Mouse (Mus musculus) embryonic facial prominence, embryonic 15.5 days (tissue): ENCODE measurements around the gene Ttll6. TPM values are rescaled to one million over a fixed set of nuclear protein-coding genes. Genes with fewer than 3 reads are reported as not detected.
A peak's percentile ranks its signal among the peaks of the same experiment; 100 is the strongest.
"Not testable (repeated sequence)": the region's sequence is repeated elsewhere in the genome, so short reads cannot be mapped to it uniquely, and the experiment has no call there.

Source experiments
- ATAC-seq: fragments of 200-750 bp; cut with Nextera tagmentation; 2 replicates; pipeline ENCODE4 v1.8.0; 2017; ENCODE audit warnings: low read depth, moderate TSS enrichment; ENCODE audit not compliant: insufficient number of reproducible peaks, low FRiP score, low TSS enrichment
- H3K27ac ChIP-seq: fragments of 300-500 bp; sonication (generic); replicated peaks from 2 replicates; pipeline ENCODE4 v1.5.1; 2015; ENCODE audit warnings: mild to moderate bottlenecking, inconsistent platforms
- H3K27me3 ChIP-seq: fragments of 300-500 bp; sonication (generic); 2 replicates; pipeline ENCODE4 v1.6.1; 2015; ENCODE audit warnings: inconsistent platforms
- H3K36me3 ChIP-seq: fragments of 300-500 bp; sonication (generic); 2 replicates; pipeline ENCODE4 v1.6.1; 2015; ENCODE audit warnings: mild to moderate bottlenecking, inconsistent platforms
- H3K4me1 ChIP-seq: fragments of 300-500 bp; sonication (generic); 2 replicates; pipeline ENCODE4 v1.6.1; 2015; ENCODE audit warnings: inconsistent platforms
- H3K4me2 ChIP-seq: fragments of 300-500 bp; sonication (generic); replicated peaks from 2 replicates; pipeline ENCODE4 v1.6.1; 2015; ENCODE audit warnings: mild to moderate bottlenecking, inconsistent platforms
- H3K4me3 ChIP-seq: fragments of 300-500 bp; sonication (generic); replicated peaks from 2 replicates; pipeline ENCODE4 v1.5.1; 2015; ENCODE audit warnings: mild to moderate bottlenecking, inconsistent platforms
- H3K9ac ChIP-seq: fragments of 300-500 bp; sonication (generic); 2 replicates; pipeline ENCODE4 v1.6.1; 2015; ENCODE audit warnings: inconsistent platforms
- H3K9me3 ChIP-seq: fragments of 300-500 bp; sonication (generic); replicated peaks from 2 replicates; pipeline ENCODE4 v1.6.1; 2016; ENCODE audit warnings: inconsistent platforms
- WGBS: fragments of 180-500 bp; shearing (Covaris S2); methylation state at CpG from one replicate; pipeline ENCODE4 v1.1.7; 2015; 5-methylcytosine and 5-hydroxymethylcytosine counted together
- polyA plus RNA-seq: library from polyadenylated mRNA; unstranded; fragments of >200 nt; fragmentation: Nextera tagmentation; extraction: Ambion mirVana; gene quantifications from 2 replicates; pipeline ENCODE4 v1.2.1, GENCODE M21; 2015

The Ttll6 gene
- polyA plus RNA-seq, 1 experiment from 2014 or later = 2.4 TPM

GRCm38 (mm10) chr11:96116925-96117324, 16.7 kb upstream of the Ttll6 start:
- WGBS = 74% methylated on average over 3 of the region's 3 CpGs
- H3K4me1 ChIP-seq, H3K4me3 ChIP-seq, ATAC-seq, H3K9ac ChIP-seq, H3K27me3 ChIP-seq, H3K27ac ChIP-seq, H3K9me3 ChIP-seq, H3K36me3 ChIP-seq, H3K4me2 ChIP-seq: not testable (repeated sequence)

GRCm38 (mm10) chr11:96119401-96119800, 14.2 kb upstream of the Ttll6 start:
- 61% methylated on average over 3 of the region's 3 CpGs for WGBS

GRCm38 (mm10) chr11:96122806-96123205, 10.8 kb upstream of the Ttll6 start:
- 64% methylated on average over 4 of the region's 4 CpGs for WGBS
- not testable (repeated sequence) for H3K9me3 ChIP-seq, ATAC-seq, H3K4me2 ChIP-seq, H3K9ac ChIP-seq, H3K4me3 ChIP-seq, H3K27ac ChIP-seq, H3K36me3 ChIP-seq
- Histone ChIP-seq H3K4me1 (peaks cover 13% of the 10 kb centered on the region), H3K27me3 (peaks cover 43% of the 10 kb centered on the region)

More at GRCm38 (mm10) chr11:96119401-96119800, 14.2 kb upstream of the Ttll6 start:
- Histone ChIP-seq H3K27me3 (peaks cover 22% of the 10 kb centered on the region), H3K9ac (no peak overlapping the region), H3K9me3 (no peaks in the 10 kb centered on the region), H3K36me3 (no peaks in the 10 kb centered on the region), H3K4me3 (no peak overlapping the region), H3K4me2 (no peak overlapping the region), H3K27ac (no peak overlapping the region), H3K4me1 (peaks cover 8% of the 10 kb centered on the region)
- ATAC-seq = no peak

DNA sequence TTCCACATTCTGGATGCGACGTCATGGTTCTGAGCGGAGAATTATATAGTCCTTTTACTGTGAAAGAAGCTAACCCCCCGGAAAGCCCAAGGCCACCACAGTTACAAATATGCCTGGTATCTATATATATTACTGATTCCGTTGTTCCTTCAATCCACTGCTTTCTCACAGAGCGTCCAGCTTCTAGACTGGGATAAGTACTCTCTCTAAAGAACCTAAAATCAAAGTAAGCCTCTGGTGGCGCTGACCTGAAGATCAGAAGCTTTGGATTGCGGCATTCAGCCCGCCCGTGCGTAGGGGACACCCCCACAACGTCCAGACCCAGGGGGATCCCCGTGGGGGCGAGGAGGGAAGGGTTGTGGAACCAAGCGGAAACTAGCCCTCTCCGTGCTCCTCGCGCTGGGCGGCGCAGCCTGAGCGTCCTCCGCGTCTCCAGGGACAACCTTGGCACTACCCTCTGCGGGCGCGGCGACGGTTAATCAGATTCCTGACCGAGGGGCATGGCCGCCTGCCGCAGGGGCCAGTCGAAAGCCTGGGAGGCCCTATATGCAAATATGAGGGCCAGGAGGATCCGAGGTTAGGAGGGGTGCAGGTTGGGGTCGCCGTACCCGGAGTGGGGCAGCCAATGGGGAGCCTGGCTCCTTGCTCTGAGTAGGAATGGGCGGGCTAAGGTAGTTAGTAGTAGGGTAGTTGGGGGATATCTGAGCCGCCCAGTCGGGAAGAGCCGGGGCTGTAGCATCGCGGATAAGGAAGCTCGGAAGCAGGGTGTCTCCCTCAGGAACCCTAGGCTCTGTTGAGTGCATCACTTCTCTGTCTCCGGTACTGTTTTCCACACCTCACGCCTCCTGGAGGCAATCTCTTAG, 9.3 kb upstream of the Ttll6 start:
- 2% methylated on average over 45 of the region's 45 CpGs for WGBS
- no peak overlapping the region for H3K9ac ChIP-seq
- H3K4me2 ChIP-seq = peak overlapping the region; percentile 79
- no peaks in the 10 kb centered on the region for H3K9me3 ChIP-seq
- H3K4me1 ChIP-seq = peaks cover 13% of the 10 kb centered on the region
- peak; percentile 29; the same call in 1 of the 2 replicates for ATAC-seq
- no peaks in the 10 kb centered on the region for H3K36me3 ChIP-seq
- H3K27me3 ChIP-seq = peaks cover 43% of the 10 kb centered on the region
- H3K27ac ChIP-seq = no peak overlapping the region
- peak overlapping the region; percentile 44 for H3K4me3 ChIP-seq

GRCm38 (mm10) chr11:96130606-96131005, 3.0 kb upstream of the Ttll6 start:
- Histone ChIP-seq H3K9me3 (no peaks in the 10 kb centered on the region), H3K36me3 (no peaks in the 10 kb centered on the region), H3K4me3 (no peak overlapping the region), H3K27me3 (peaks cover 22% of the 10 kb centered on the region), H3K9ac (no peak overlapping the region), H3K4me2 (no peak overlapping the region), H3K4me1 (no peaks in the 10 kb centered on the region), H3K27ac (no peak overlapping the region)
- ATAC-seq = no peak
- WGBS = 43% methylated on average over 10 of the region's 10 CpGs

- no peak overlapping the region for H3K4me3 ChIP-seq
- peaks cover 12% of the 10 kb centered on the region; the same call in 1 of the 2 replicates for H3K27me3 ChIP-seq
- no peak for ATAC-seq
- no peaks in the 10 kb centered on the region for H3K4me1 ChIP-seq
- WGBS = 69% methylated on average over 8 of the region's 8 CpGs
- no peak overlapping the region for H3K27ac ChIP-seq
- H3K4me2 ChIP-seq = no peak overlapping the region
- no peaks in the 10 kb centered on the region for H3K9me3 ChIP-seq
- no peak overlapping the region for H3K9ac ChIP-seq
- no peaks in the 10 kb centered on the region for H3K36me3 ChIP-seq
Observed at GRCm38 (mm10) chr11:96135847-96136246, 2.3 kb downstream of the Ttll6 start.

DNA sequence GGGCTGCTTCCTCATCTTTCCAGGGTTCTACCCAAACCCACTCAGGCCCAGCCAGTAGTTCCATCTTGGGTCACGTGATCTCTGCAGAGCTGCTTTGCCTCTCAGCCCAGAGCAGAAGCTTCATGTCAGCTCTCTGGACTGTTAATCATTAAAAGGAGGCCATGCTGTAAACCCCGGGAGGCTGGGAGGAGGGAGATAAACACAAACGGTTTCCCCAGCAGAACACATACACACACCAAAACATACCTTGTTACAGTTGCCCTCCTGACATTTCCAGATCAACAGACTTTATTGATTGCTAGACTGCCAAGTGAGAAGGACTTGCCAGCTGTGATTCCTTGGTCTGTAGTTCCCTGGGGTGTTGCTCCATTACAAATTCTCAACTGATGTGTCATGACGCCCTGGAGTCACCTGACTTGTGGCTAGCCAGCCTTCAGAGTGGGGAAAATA, 7.2 kb downstream of the Ttll6 start:
- no peak overlapping the region for H3K9ac ChIP-seq
- ATAC-seq = no peak
- 30% methylated on average over 4 of the region's 4 CpGs for WGBS

GRCm38 (mm10) chr11:96143766-96144165, 10.2 kb downstream of the Ttll6 start:
- Histone ChIP-seq H3K4me1 (0 out of 2 replicates have a peak, but pooled peaks cover 8% of the 10 kb centered on the region), H3K36me3 (no peaks in the 10 kb centered on the region), H3K4me2 (no peak overlapping the region), H3K9ac (no peak overlapping the region), H3K9me3 (no peaks in the 10 kb centered on the region), H3K27ac (no peak overlapping the region), H3K4me3 (no peak overlapping the region), H3K27me3 (peaks cover 52% of the 10 kb centered on the region)
- WGBS = 48% methylated on average over 4 of the region's 4 CpGs
- ATAC-seq = no peak

More for the DNA sequence above, 7.2 kb downstream of the Ttll6 start:
- H3K4me1 ChIP-seq = 0 out of 2 replicates have a peak, but pooled peaks cover 5% of the 10 kb centered on the region
- H3K36me3 ChIP-seq = no peaks in the 10 kb centered on the region
- no peak overlapping the region for H3K27ac ChIP-seq
- H3K27me3 ChIP-seq = peaks cover 23% of the 10 kb centered on the region
- no peak overlapping the region for H3K4me3 ChIP-seq
- no peaks in the 10 kb centered on the region for H3K9me3 ChIP-seq
- no peak overlapping the region for H3K4me2 ChIP-seq

DNA sequence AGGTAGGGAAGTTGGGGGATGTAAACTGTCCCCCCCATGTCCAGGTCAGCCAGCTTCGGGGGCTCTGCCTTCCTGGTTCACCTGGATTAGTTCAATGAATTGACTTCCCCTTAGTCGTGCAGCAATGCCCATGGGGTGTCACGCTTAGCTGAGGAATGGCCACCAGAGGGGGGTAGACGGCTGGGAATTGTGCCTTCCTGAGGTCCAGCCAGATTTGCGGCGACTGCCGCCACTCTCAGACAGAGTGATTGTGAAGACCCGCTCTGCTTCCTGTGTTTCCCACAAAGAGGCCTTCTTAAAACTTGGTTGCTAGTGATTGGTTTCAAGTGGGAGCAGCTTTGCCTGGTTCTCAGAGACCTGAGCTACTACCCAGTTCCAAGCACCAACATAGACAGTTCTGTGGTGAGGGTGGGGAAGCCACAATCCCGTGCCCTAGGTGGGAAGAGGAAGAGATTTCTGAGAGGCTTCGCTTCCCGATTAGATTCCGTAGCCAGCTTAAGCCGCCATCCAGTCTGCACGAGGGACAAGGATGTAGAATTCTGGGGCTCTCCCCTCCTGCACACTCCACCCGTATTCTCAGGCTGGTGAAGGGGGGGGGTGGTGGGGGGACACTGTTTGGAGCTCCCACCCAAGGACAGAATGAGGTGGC, 12.2 kb downstream of the Ttll6 start:
- ATAC-seq = 0 out of 2 replicates have a peak, but pooled peaks have one; percentile 19
- Histone ChIP-seq H3K36me3 (no peaks in the 10 kb centered on the region), H3K4me1 (0 out of 2 replicates have a peak, but pooled peaks cover 8% of the 10 kb centered on the region), H3K27ac (no peak overlapping the region), H3K9ac (no peak overlapping the region), H3K27me3 (peaks cover 66% of the 10 kb centered on the region), H3K4me3 (no peak overlapping the region), H3K9me3 (no peaks in the 10 kb centered on the region), H3K4me2 (peak overlapping the region; percentile 32)
- WGBS = 2% methylated on average over 15 of the region's 15 CpGs

DNA sequence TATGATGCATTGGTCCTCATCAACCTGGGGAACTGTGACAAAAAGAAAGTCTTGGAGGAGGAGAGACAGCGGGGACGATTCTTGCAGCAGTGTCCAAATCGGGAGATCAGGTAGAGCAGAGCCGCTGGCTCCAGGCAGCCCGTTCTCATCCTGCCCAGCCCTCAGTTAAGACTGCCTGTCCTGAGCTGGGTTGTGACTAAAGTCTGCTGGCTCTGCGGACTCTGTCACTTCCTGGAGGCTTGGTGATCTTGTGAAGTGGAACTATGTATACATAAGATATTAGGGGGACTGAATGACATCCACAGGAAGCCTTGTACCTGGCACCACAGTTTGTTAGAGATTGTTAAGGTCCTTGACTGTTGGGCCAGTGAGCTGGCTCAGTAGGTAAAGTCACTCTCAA, 13.9 kb downstream of the Ttll6 start:
- no peak for ATAC-seq
- 70% methylated on average over 6 of the region's 6 CpGs for WGBS

DNA sequence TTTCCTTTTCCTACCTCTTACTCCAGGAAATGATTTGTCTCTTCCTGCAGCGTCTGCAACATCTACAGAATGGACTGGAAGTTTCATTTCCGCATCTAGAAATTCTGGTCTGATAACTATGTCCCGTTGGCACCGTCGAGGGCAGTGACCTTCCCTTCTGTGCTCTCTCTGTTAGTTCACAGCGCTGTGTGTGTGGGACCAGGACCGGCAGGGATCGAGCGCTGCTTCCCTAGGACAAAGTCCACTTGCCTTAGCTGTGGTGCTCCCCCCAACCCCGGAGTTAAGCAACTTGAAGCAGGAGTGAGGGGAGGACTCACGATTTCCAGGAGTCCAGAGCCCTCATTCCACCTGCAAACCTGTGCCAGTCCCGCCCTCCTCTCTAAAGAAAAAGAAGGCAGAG, 31.2 kb downstream of the Ttll6 start:
- Histone ChIP-seq H3K27me3 (peaks cover 79% of the 10 kb centered on the region), H3K4me1 (no peaks in the 10 kb centered on the region), H3K4me3 (no peak overlapping the region), H3K4me2 (no peak overlapping the region), H3K9ac (no peak overlapping the region), H3K36me3 (no peaks in the 10 kb centered on the region), H3K9me3 (no peaks in the 10 kb centered on the region), H3K27ac (no peak overlapping the region)
- WGBS = 60% methylated on average over 12 of the region's 12 CpGs
- no peak for ATAC-seq

More for the DNA sequence above, 13.9 kb downstream of the Ttll6 start:
- Histone ChIP-seq H3K4me1 (0 out of 2 replicates have a peak, but pooled peaks cover 8% of the 10 kb centered on the region), H3K9me3 (no peaks in the 10 kb centered on the region), H3K4me3 (no peak overlapping the region), H3K9ac (no peak overlapping the region), H3K4me2 (no peak overlapping the region), H3K36me3 (no peaks in the 10 kb centered on the region), H3K27ac (no peak overlapping the region), H3K27me3 (peaks cover 79% of the 10 kb centered on the region)
